Mouse (Mus musculus) erythroblast, embryonic 14.5 days (primary cell): ENCODE measurements around the gene Slc6a11.

Source experiments
- GATA1 ChIP-seq: IDR thresholded peaks from 2 replicates; pipeline ENCODE4 v1.6.1; 2012; ENCODE audit warnings: low read length, inconsistent platforms, mixed read lengths
- TAL1 ChIP-seq: IDR thresholded peaks from 3 replicates; pipeline ENCODE4 v1.6.1; 2012; ENCODE audit warnings: low read length, inconsistent platforms, mixed read lengths

DNA sequence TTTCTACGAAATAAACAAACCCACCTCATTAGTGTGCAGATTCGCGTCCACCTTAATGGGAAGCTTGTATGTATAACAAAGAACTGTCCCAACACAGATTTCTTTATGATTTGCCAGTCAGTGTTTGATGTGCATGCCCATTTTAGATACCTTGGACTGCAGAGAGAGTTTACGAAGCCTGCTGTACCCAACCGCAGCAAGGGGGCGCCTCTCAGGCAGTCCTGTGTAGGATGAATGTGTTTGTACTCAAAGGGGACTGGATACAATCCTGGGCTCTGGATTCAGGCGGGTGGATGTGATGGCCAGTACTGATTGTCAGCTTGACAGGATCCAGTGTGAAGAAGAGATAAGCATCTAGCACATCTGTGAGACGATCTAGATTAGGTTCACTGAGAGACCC lies 144.8 kb downstream of the Slc6a11 start:
- no peak for TF ChIP-seq GATA1
- no peak for TF ChIP-seq TAL1
